21 mouse cellular contexts compared by ENCODE assay signal in the genomic region with DNA sequence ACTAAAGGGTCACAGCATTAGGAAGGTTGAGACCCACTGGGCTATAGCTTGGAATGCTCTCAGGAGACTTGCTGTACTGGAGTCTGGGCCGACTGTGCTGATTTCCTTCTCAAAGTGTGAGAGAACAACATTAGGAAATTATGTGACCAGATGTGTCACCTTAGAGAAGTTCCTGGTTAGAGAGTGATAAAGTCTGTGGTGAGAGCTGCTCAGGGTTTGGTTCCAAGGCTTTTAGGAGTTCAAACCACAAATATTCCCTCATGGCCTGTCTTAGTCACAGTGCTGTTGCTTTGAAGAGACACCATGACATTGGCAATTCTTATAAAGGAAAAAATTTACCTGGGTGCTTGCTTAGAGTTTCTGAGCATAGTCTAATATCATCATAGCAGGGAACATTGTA. TPM values are rescaled to one million over a fixed set of nuclear protein-coding genes. Genes with fewer than 3 reads are reported as not detected.
"Had no signal": no experiment of that assay in that cellular context is flagged by ENCODE, and none has a peak within 500 bp of the region (broad histone marks: within the 10 kb centered on the region; RNA-seq: fewer than 3 reads in every experiment).

No protein-coding gene starts in this region.

- ATAC-seq: liver, postnatal 0 days; lung, postnatal 0 days had no signal

- H3K4me1 ChIP-seq: limb, embryonic 12.5 days; limb, embryonic 15.5 days; neural tube, embryonic 13.5 days had no signal

- H3K4me3 ChIP-seq: limb, embryonic 12.5 days; limb, embryonic 15.5 days; neural tube, embryonic 13.5 days had no signal

- DNase-seq: kidney, adult 9 months; kidney, postnatal 14 days; kidney, postnatal 4 days; left cerebral cortex, postnatal 4 days; liver, postnatal 0 days; lung, embryonic 14.5 days; midbrain, embryonic 14.5 days; retina, postnatal 1 day; thymus, adult 18-20 months; thymus, postnatal 36 days had no signal

- H3K9me3 ChIP-seq: limb, embryonic 12.5 days; limb, embryonic 15.5 days; neural tube, embryonic 13.5 days had no signal

- H3K36me3 ChIP-seq: limb, embryonic 12.5 days; limb, embryonic 15.5 days; neural tube, embryonic 13.5 days had no signal

- H3K9ac ChIP-seq: limb, embryonic 12.5 days; limb, embryonic 15.5 days; liver, embryonic 14.5 days; liver, postnatal 0 days; lung, embryonic 14.5 days; neural tube, embryonic 13.5 days had no signal

- H3K27ac ChIP-seq: limb, embryonic 12.5 days; limb, embryonic 15.5 days; liver, embryonic 14.5 days; neural tube, embryonic 13.5 days had no signal

RNA-seq across cellular contexts. Expression of a gene that starts 8.3 kb away (rescaled TPM):
- total RNA-seq: megakaryocyte-erythroid progenitor cell, adult 5-6 weeks; neutrophil, adult 5-6 weeks had no signal
- polyA plus RNA-seq: limb, embryonic 12.5 days; liver, postnatal 0 days; lung, embryonic 14.5 days; stomach, embryonic 16.5 days had no signal

RNA-seq across cellular contexts. Expression of a gene that starts 12.1 kb away (rescaled TPM):
- total RNA-seq: left cerebral cortex, postnatal 4 days; megakaryocyte-erythroid progenitor cell, adult 5-6 weeks; midbrain, postnatal 0 days; neutrophil, adult 5-6 weeks had no signal
- polyA plus RNA-seq: lung, postnatal 0 days; midbrain, postnatal 0 days; small intestine, adult 2 months; spleen, adult 2 months had no signal
